Mouse (Mus musculus): ENCODE results near the gene Olfr798. TPM values are rescaled to one million over a fixed set of nuclear protein-coding genes. Genes with fewer than 3 reads are reported as not detected.

Gene Olfr798
- not detected for total RNA-seq (2021)

DNA sequence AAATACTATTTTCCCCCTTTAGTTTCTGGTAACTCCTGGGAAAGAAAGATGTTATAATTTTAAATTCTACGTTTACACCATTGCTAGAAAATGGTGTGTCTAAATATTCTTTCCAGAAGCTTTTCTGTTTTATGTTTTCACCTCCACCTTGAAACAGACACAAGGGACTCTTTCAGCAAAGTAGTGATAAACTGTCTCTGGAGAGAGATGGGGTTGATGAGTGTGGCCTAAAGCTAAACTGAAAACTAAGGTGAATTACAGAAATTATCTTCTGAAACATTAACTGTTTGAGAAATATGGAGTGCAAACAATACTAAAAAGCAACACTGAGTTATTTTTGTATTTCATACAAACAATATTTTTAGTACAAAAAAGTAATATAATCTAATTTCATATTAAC, at the start of gene Olfr798:
TSS of gene Olfr798 (minus strand) at position 101 of the 400 bp plus-strand sequence.
- intact Hi-C loops (cut with DNase I): no loop called here
- DNase-seq (ENCODE audit: low spot score): no peak

DNA sequence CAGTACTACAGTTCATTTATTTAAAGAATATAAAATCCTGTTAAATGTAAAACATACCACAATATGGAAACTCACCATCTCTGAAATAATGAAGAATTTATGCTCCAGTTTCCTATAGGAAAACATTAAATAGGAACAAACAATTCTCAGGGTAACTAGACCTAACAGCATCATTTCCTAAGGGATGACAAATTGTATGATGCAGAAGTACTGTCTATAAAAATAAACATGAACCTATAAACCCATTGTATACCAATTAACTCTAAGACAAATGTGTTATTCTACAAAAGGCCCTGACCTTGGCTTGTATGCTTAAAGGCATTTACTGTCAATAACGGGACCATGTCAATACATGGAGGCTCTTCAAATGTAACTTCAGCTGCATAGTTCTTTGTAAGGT, 46.0 kb upstream of the Olfr798 start, which contains the start of gene Olfr801:
TSS of gene Olfr801 (minus strand) at position 101 of the 400 bp plus-strand sequence.
- DNase-seq (ENCODE audit: low spot score): no peak
- intact Hi-C loops (cut with DNase I): no loop called here

DNA sequence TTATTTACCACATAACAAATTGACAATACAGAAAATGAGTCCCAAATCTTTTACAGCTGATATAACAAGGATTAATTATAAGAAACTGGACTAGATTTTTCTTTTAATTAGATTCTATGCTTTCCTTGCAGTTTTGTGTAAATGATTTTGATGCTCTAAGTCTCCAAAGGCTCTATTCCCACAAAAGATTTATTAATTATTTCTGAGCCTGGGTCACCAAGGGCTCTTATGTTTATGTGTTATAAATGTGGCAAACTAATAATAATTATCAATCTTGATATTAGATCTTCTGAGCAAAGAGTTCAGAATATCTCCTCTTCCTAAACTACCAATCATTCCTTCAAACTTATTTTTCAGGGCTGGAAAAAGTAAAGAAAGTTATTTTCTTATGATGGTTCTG, 29.7 kb upstream of the Olfr798 start, which contains the start of gene Olfr800:
TSS of gene Olfr800 (plus strand) at position 301 of the 400 bp plus-strand sequence.
- DNase-seq (ENCODE audit: low spot score): no peak
- intact Hi-C loops (cut with DNase I): no loop called here

DNA sequence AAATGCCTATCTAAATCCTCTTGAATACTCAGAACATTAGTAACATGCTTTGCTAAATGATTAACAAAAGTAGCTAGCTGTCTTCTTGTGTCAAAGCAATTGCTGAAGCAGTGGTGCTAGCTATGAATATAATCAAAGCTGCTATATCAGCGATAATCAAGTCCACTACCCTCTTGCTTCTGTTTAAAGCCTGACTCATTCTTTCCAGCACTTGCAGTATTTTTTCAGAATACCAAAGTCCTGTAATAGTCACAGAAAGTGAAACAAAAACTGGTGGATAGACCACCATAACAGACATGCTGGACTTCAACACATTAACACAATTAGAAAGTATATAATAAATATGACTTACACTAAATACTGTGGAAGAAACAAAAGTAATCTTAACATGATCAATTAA, 24.0 kb upstream of the Olfr798 start:
- DNase-seq (ENCODE audit: low spot score): no peak
- intact Hi-C loops (cut with DNase I): no loop called here

DNA sequence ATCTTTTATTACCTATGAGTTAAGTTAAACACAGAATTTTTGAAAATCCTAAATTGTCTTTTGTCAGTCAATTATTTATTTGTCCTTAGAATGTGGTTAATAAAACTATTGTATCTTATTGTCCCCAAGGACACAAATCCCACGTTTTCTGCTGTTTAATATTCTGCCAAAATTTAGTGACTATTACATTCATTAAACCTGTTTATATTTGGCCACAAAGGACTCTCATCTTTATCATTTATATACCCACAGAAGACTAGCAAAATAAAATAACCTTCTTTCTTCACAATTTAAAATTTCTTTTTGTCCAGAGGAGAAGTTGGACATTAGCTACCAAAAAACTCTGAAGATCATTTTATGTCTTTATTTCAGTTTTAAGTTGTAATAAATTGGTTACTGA, 9.4 kb upstream of the Olfr798 start, which contains the start of gene Olfr799:
TSS of gene Olfr799 (plus strand) at position 301 of the 400 bp plus-strand sequence.
- DNase-seq (ENCODE audit: low spot score): no peak
- intact Hi-C loops (cut with DNase I): no loop called here

DNA sequence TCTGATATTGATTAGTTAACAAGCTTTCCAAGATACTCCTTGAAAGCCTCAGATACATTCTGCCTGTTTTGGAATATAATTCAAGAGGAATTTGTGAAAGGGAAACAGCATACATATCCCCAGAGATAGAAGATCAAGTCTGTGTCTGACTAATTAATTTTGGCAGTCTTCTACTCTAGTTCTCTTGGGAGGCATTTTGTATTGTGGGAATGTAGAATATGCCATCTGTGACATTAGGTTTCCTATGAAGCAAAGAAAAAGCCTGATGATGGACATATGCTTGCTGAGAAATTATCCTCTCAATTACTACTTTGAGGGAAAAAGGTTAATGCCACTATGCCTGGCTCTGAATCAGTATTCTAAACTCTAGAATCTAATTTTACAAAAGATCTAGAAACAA, 4.5 kb downstream of the Olfr798 start:
- intact Hi-C loops (cut with DNase I): no loop called here
- DNase-seq (ENCODE audit: low spot score): no peak

DNA sequence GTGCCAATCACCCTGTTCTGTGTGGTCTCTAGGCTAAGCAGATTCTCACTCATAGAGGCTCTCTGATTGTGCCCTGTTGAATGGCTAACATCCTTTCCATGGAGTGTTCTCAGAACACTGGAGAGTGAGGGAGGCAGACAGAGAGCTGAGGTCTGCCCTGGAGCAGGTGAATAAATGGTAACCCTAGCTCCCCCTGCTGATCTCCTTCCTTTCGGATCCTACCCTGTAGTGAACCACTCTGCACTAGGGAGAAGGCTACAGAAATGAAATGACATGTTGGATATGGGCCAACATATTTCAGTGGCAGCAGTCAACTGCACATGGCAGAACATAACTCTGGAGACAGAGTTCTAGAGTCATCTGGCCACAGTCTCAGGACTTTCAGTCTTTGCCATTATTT, 6.0 kb downstream of the Olfr798 start:
- no peak for DNase-seq (ENCODE audit: low spot score)
- intact Hi-C loops (cut with DNase I): no loop called here

DNA sequence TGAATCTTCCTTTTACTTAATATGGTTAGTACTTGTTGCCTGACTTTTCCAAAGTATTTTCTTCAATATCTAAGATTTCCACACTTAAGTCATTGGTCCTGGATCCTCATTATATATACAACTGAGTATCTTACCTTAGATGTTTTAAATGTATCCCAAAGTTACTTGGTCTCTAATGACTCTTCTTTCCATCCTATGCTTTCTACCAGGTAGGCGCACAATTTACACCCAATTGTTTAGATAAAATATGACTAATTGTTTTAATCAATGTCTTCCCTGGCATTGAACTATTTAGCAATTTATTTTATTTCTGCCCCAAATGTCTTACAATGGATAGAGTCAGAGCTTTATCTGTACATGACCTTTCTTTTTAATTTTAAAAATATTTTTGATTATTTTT, 15.3 kb downstream of the Olfr798 start, which contains the start of gene Olfr796:
TSS of gene Olfr796 (minus strand) at position 101 of the 400 bp plus-strand sequence.
- no peak for DNase-seq (ENCODE audit: low spot score)
- intact Hi-C loops (cut with DNase I): no loop called here

DNA sequence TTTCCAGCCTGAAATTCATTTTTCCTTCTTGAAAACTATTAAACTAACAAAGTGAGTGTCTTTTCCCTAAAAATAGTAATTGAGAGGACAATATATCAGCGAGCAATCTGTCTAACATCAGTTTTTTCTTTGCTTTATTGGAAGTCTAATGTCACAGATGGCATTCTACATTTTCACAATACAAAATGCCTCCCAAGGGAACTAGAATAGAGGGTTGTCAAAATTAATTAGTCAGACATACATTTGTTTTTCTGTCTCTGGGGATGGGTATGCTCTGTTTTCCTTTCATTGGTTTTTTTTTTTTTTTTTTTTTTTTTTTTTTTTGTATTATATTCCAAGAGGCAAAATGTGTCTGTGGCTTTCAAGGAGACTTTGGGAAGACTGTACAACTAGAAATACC, 50.7 kb downstream of the Olfr798 start:
- no peak for DNase-seq (ENCODE audit: low spot score)
- intact Hi-C loops (cut with DNase I): no loop called here

Small RNA genes lying within 50 kb of the gene (microRNA-seq; reads per million reads assigned to microRNA genes)
- gene Gm23252: not detected

Other genes with a start within 250 kb of the Olfr798 start
- not detected for gene Olfr784, start 243.9 kb downstream of the Olfr798 start, total RNA-seq (2021)
- not detected for gene Olfr785, start 222.5 kb downstream of the Olfr798 start, total RNA-seq (2021)
- not detected for gene Olfr786, start 200.6 kb downstream of the Olfr798 start, total RNA-seq (2021)
- not detected for gene Olfr787, start 166.1 kb downstream of the Olfr798 start, total RNA-seq (2021)
- gene Olfr788, start 156.9 kb downstream of the Olfr798 start, total RNA-seq (2021): not detected
- not detected for gene Olfr789, start 143.2 kb downstream of the Olfr798 start, total RNA-seq (2021)
- not detected for gene Olfr790, start 129.4 kb downstream of the Olfr798 start, total RNA-seq (2021)
- not detected for gene Olfr791, start 106.1 kb downstream of the Olfr798 start, total RNA-seq (2021)
- gene Olfr792, start 88.8 kb downstream of the Olfr798 start, total RNA-seq (2021): not detected
- not detected for gene Olfr794, start 60.3 kb downstream of the Olfr798 start, total RNA-seq (2021)
- gene Olfr796, start 15.4 kb downstream of the Olfr798 start, total RNA-seq (2021): not detected
- gene Olfr799, start 9.6 kb upstream of the Olfr798 start, total RNA-seq (2021): not detected
- not detected for gene Olfr800, start 29.8 kb upstream of the Olfr798 start, total RNA-seq (2021)
- gene Olfr801, start 45.9 kb upstream of the Olfr798 start, total RNA-seq (2021): not detected
- gene Olfr802, start 60.2 kb upstream of the Olfr798 start, total RNA-seq (2021): not detected
- not detected for gene Olfr803, start 66.4 kb upstream of the Olfr798 start, total RNA-seq (2021)
- not detected for gene Olfr804, start 75.3 kb upstream of the Olfr798 start, total RNA-seq (2021)
- not detected for gene Olfr805, start 101.4 kb upstream of the Olfr798 start, total RNA-seq (2021)
- gene Olfr806, start 114.0 kb upstream of the Olfr798 start, total RNA-seq (2021): not detected
- gene Olfr807, start 129.9 kb upstream of the Olfr798 start, total RNA-seq (2021): not detected
- not detected for gene Olfr808, start 137.5 kb upstream of the Olfr798 start, total RNA-seq (2021)
- not detected for gene Olfr809, start 146.7 kb upstream of the Olfr798 start, total RNA-seq (2021)
- not detected for gene Olfr810, start 167.0 kb upstream of the Olfr798 start, total RNA-seq (2021)
- not detected for gene Olfr811, start 176.5 kb upstream of the Olfr798 start, total RNA-seq (2021)
- gene Olfr812, start 218.2 kb upstream of the Olfr798 start, total RNA-seq (2021): not detected
- not detected for gene Olfr813, start 227.4 kb upstream of the Olfr798 start, total RNA-seq (2021)